Mouse (Mus musculus): ENCODE data around the gene Aplf. TPM values are rescaled to one million over a fixed set of nuclear protein-coding genes. Genes with fewer than 3 reads are reported as not detected.

The Aplf gene
- polyA plus RNA-seq, 1 experiment: 3.6 TPM

Other genes starting within 250 kb of the Aplf start
- not detected in 2 replicates for gene Bmp10, start 243.2 kb downstream of the Aplf start, polyA plus RNA-seq (2012; rRNA removed)
- 2.5 and 3.0 TPM in 2 replicates for gene Arhgap25, start 138.9 kb downstream of the Aplf start, polyA plus RNA-seq (2012; rRNA removed)
- 0.16 and 0.38 TPM in 2 replicates for gene Prokr1, start 81.5 kb downstream of the Aplf start, polyA plus RNA-seq (2012; rRNA removed)
- gene Efcc1, start 58.7 kb upstream of the Aplf start, polyA plus RNA-seq (2012; rRNA removed): 1.6 and 3.3 TPM in 2 replicates
- 0.75 and 0.88 TPM in 2 replicates for gene Gp9, start 105.9 kb upstream of the Aplf start, polyA plus RNA-seq (2012; rRNA removed)
- gene Rab43, start 140.0 kb upstream of the Aplf start, polyA plus RNA-seq (2012; rRNA removed): 48.8 and 74.9 TPM in 2 replicates
- 0.16 and 1.2 TPM in 2 replicates for gene Gm45140, start 163.6 kb upstream of the Aplf start, polyA plus RNA-seq (2012; rRNA removed)
- 12.4 and 17.4 TPM in 2 replicates for gene Isy1, start 166.6 kb upstream of the Aplf start, polyA plus RNA-seq (2012; rRNA removed)
- 177 and 180 TPM in 2 replicates for gene Cnbp, start 178.9 kb upstream of the Aplf start, polyA plus RNA-seq (2012; rRNA removed)
- 68.1 and 77.5 TPM in 2 replicates for gene Copg1, start 215.6 kb upstream of the Aplf start, polyA plus RNA-seq (2012; rRNA removed)
- gene Hmces, start 241.7 kb upstream of the Aplf start, polyA plus RNA-seq (2012; rRNA removed): 19.4 and 20.3 TPM in 2 replicates